Mouse (Mus musculus) CH12.LX (cell line): Measurements from ENCODE around the gene Crabp1. TPM values are rescaled to one million over a fixed set of nuclear protein-coding genes. Genes with fewer than 3 reads are reported as not detected.

ENCODE experiments used
- DNase-seq: peaks from one replicate; pipeline ENCODE4 v3.0.0-alpha.2; 2013; ENCODE audit errors: extremely low read depth
- H3K27ac ChIP-seq: 2 replicates; pipeline ENCODE4 v1.5.1; 2012; ENCODE audit warnings: low read depth, mild to moderate bottlenecking, control low read depth, moderate library complexity; ENCODE audit not compliant: insufficient read depth
- H3K27me3 ChIP-seq: replicated peaks from 2 replicates; pipeline ENCODE3; 2012; ENCODE audit warnings: inconsistent platforms
- H3K36me3 ChIP-seq, 2 experiments: replicated peaks in 1 of 2; 2 replicates each; pipeline versions ENCODE3 to v1.6.1; 2012; ENCODE audit warnings: inconsistent platforms in 1 of 2, low read length in 1 of 2, mild to moderate bottlenecking in 1 of 2, mixed read lengths in 1 of 2, moderate library complexity in 1 of 2; ENCODE audit not compliant: control insufficient read depth in 1 of 2, insufficient read depth in 1 of 2
- H3K4me1 ChIP-seq, 2 experiments: 2 replicates each; pipeline ENCODE4 v1.6.1; 2012; ENCODE audit warnings: inconsistent platforms in 1 of 2, moderate library complexity in 1 of 2; ENCODE audit not compliant: insufficient read depth in 2 of 2, control insufficient read depth in 1 of 2
- H3K4me2 ChIP-seq: 2 replicates; pipeline ENCODE4 v1.6.1; 2012; ENCODE audit warnings: low read depth, mild to moderate bottlenecking, control low read depth; ENCODE audit not compliant: poor library complexity, insufficient read depth, severe bottlenecking
- H3K4me3 ChIP-seq, 3 experiments: fragments of 150-350 bp in 1 of 3; sonication (generic) in 1 of 3; replicated peaks in 1 of 3; 2 replicates each; pipeline versions ENCODE3 to v1.5.1; 2011 to 2012; ENCODE audit warnings: low read depth in 2 of 3, low read length in 2 of 3, mild to moderate bottlenecking in 2 of 3, moderate library complexity in 2 of 3, control low read depth in 1 of 3, improper control_type of control experiment in 1 of 3, inconsistent platforms in 1 of 3, mixed read lengths in 1 of 3; ENCODE audit not compliant: poor library complexity in 1 of 3
- H3K79me2 ChIP-seq: replicated peaks from 2 replicates; pipeline ENCODE4 v1.6.1; 2012; ENCODE audit warnings: mild to moderate bottlenecking, moderate library complexity; ENCODE audit not compliant: control insufficient read depth, poor library complexity, insufficient read depth, severe bottlenecking; ENCODE audit errors: extremely low read depth
- H3K9ac ChIP-seq: 2 replicates; pipeline ENCODE4 v1.6.1; 2012; ENCODE audit warnings: low read depth, mild to moderate bottlenecking, control low read depth, moderate library complexity; ENCODE audit not compliant: insufficient read depth
- H3K9me3 ChIP-seq: replicated peaks from 2 replicates; pipeline ENCODE3; 2012; ENCODE audit warnings: low read length, inconsistent platforms, mixed read lengths
- CHD2 ChIP-seq: IDR thresholded peaks from 2 replicates; pipeline ENCODE4 v1.6.1; 2011; ENCODE audit warnings: low read length, improper control_type of control experiment
- ELF1 ChIP-seq: IDR thresholded peaks from 2 replicates; pipeline ENCODE4 v1.6.1; 2014; ENCODE audit warnings: low read depth, mild to moderate bottlenecking, inconsistent platforms, low read length, improper control_type of control experiment
- HCFC1 ChIP-seq: IDR thresholded peaks from 2 replicates; pipeline ENCODE4 v1.6.1; 2012; ENCODE audit warnings: low read depth, mild to moderate bottlenecking, inconsistent platforms, low read length, improper control_type of control experiment
- IRF4 ChIP-seq: IDR thresholded peaks from 2 replicates; pipeline ENCODE4 v1.6.1; 2014; ENCODE audit warnings: low read depth, mild to moderate bottlenecking, inconsistent platforms, low read length, improper control_type of control experiment
- JUND ChIP-seq: conservative IDR thresholded peaks from 2 replicates; pipeline ENCODE4 v1.6.1; 2011; ENCODE audit warnings: low read depth, low read length, improper control_type of control experiment
- MAFK ChIP-seq: IDR thresholded peaks from 2 replicates; pipeline ENCODE4 v1.6.1; 2011; ENCODE audit warnings: low read length, improper control_type of control experiment; ENCODE audit not compliant: insufficient replicate concordance
- MAX ChIP-seq: IDR thresholded peaks from 2 replicates; pipeline ENCODE4 v1.6.1; 2011; ENCODE audit warnings: low read length, improper control_type of control experiment
- MAZ ChIP-seq: IDR thresholded peaks from 2 replicates; pipeline ENCODE4 v1.6.1; 2012; ENCODE audit warnings: low read depth, mild to moderate bottlenecking, inconsistent platforms, low read length, improper control_type of control experiment, moderate library complexity
- MEF2A ChIP-seq: IDR thresholded peaks from 2 replicates; pipeline ENCODE4 v1.6.1; 2014; ENCODE audit warnings: low read depth, mild to moderate bottlenecking, inconsistent platforms, low read length, improper control_type of control experiment, borderline replicate concordance
- SIN3A ChIP-seq: IDR thresholded peaks from 2 replicates; pipeline ENCODE4 v1.6.1; 2012; ENCODE audit warnings: low read length, improper control_type of control experiment, inconsistent platforms
- ZKSCAN1 ChIP-seq: IDR thresholded peaks from 2 replicates; pipeline ENCODE4 v1.6.1; 2012; ENCODE audit warnings: low read depth, inconsistent platforms, low read length, improper control_type of control experiment, borderline replicate concordance
- ZNF384 ChIP-seq: IDR thresholded peaks from 2 replicates; pipeline ENCODE4 v1.6.1; 2012; ENCODE audit warnings: low read depth, low read length, improper control_type of control experiment, inconsistent platforms
- dilution Hi-C: fragments of 300-500 bp; cut with MboI; formaldehyde crosslinking; loops from 2 replicates; pipeline ENCODE4 v1.14.3; 2020; ENCODE audit warnings: low sequenced_read_pairs; ENCODE audit not compliant: extremely low pct_unique_long_range_greater_than_20kb, extremely low pct_ligation_motif_present
- in situ Hi-C: fragments of 300-500 bp; cut with MboI; formaldehyde crosslinking; loops from 3 replicates; pipeline ENCODE4 v1.14.3; 2019; ENCODE audit warnings: low sequenced_read_pairs, low pct_ligation_motif_present, low pct_unique_long_range_greater_than_20kb, mixed read lengths
- polyA plus RNA-seq: library from polyadenylated mRNA; unstranded; fragments of >175 nt; gene quantifications from 2 replicates; pipeline ENCODE4 v1.2.1, GENCODE M21; 2012; ENCODE audit warnings: low read depth; ENCODE audit not compliant: insufficient read length
- total RNA-seq, 2 experiments: library from RNA; depleted of rRNA; stranded (reverse); fragments of 300-350 nt in 1 of 2; fragments of >200 nt in 1 of 2; gene quantifications; 2 replicates each; pipeline ENCODE4 v1.2.3; 2012 to 2014

The Crabp1 gene
- total and polyA plus RNA-seq, 3 experiments, result not detected

- no peak for DNase-seq
- Histone ChIP-seq H3K27ac (no peak overlapping the region), H3K4me3 (no peak overlapping the region), H3K9me3 (no peaks in the 10 kb centered on the region), H3K9ac (no peak overlapping the region), H3K36me3 (no peaks in the 10 kb centered on the region), H3K79me2 (no peaks in the 10 kb centered on the region), H3K4me2 (no peak overlapping the region), H3K27me3 (peaks cover 5% of the 10 kb centered on the region), H3K4me1 (peaks cover 2% of the 10 kb centered on the region in 2 experiments; a peak in 1 of 4 replicates)
- TF ChIP-seq ZKSCAN1, result no peak
- TF ChIP-seq HCFC1, result no peak
- dilution Hi-C loops (no loop called here), in situ Hi-C loops (loop anchor here (25.0 kb wide), 1 partner anchor 368 kb away; no protein-coding TSS in a partner anchor)
Observed at GRCm38 (mm10) chr9:54743891-54744290, 20.7 kb upstream of the Crabp1 start.

GRCm38 (mm10) chr9:54745740-54746370 lies 18.7 kb upstream of the Crabp1 start:
- H3K27me3 ChIP-seq, result peaks cover 5% of the 10 kb centered on the region
- H3K9ac ChIP-seq, result no peak overlapping the region
- peaks cover 2 to 6% of the 10 kb centered on the region in 2 experiments; a peak in 2 of 4 replicates for H3K4me1 ChIP-seq
- DNase-seq, result no peak
- no peaks in the 10 kb centered on the region for H3K9me3 ChIP-seq
- TF ChIP-seq MAX (no peak), IRF4 (no peak), MEF2A (no peak), ZNF384 (no peak), MAFK (no peak), JUND (no peak), MAZ (no peak), ELF1 (no peak), SIN3A (no peak), CHD2 (no peak)
- in situ Hi-C loops, result loop anchor here (25.0 kb wide), 1 partner anchor 366 kb away; no protein-coding TSS in a partner anchor
- no peaks in the 10 kb centered on the region for H3K36me3 ChIP-seq
- dilution Hi-C loops, result no loop called here
- H3K4me2 ChIP-seq, result no peak overlapping the region
- no peaks in the 10 kb centered on the region for H3K79me2 ChIP-seq
- no peak overlapping the region for H3K27ac ChIP-seq
- no peak overlapping the region for H3K4me3 ChIP-seq
